Mouse (Mus musculus): ENCODE data around the gene Vav2. TPM values are rescaled to one million over a fixed set of nuclear protein-coding genes. Genes with fewer than 3 reads are reported as not detected.

Vav2 gene
- polyA plus RNA-seq (2012; rRNA removed): 49.1 and 51.1 TPM in 2 replicates

DNA sequence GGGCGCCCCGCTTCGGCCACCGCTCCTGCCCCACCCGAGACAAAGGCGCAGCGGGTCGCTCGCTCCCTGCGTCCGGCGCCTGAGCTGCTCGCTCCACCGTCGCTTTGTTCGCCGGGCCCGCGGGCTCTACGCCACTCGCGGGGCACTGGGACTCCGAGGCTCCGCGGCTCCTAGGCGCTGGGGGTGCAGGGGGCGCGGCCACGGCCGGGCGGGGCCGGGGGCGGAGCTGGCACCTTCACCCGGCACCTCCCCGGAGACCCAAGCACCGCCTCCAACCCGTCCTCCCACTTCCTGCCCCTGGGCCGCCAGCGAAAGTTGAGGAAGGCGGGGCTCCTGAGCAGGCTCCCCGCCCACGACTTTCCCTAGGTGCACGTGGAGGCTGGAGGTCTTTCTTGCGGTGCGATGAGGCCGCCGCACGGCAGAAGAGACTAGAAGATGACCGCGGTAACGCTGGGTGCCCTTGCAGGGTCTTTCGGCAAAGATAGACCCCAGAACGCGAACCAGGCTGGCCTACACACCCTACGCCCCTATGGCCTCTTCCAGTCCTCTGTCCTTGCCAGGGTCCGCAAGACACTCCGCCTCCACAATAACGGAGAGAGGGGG, at the start of gene Vav2:
TSS of gene Vav2 (minus strand) at position 179 of the 603 bp plus-strand sequence.

DNA sequence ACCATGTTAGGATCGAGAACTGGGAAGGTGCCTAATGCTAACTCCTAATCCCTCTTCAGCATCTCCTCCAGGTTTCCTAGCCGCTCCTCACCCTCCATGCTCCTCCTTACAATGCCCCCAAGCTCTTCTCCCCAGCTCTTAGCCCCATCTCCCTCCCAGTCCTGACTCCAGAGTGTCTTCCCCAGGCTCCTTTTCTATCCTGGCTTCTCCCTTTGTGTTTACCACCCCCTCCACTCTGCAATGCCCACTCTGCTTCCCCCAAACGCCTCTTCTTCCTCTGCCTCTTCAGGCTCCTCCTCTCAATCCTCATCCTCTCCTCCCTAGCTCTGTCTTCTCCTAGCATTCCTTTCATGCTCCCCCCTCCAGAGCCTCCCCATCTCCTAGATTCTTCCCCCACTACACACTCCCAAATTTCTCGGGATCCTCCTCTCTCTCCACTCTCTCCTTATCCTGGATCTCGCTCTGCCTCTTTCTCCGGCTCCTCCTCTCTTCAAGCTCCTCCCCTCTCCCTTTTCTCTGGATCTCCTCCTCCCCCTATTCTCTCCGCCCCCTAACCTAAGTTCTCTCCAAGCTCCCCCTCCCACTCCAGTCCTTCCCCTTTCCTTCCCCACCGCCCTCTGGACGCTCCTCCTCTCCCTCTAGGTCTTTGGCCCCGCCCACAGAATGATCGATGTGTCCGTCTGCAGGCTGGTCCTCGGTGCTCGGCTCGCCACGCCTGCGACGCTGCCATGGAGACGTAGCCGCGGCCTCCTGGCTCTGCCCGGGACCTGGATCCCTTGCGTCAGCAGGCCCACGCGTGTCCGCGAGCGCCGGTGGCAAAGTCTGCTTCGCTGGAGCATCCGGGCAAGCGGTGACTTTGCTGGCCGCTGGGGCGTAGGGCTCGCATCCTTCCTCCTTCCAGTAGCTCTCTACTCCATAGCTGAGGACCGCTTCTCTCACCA, 15.2 kb upstream of the Vav2 start, which contains the start of gene Brd3os:
TSS of gene Brd3os (plus strand) at position 558 of the 941 bp plus-strand sequence.

DNA sequence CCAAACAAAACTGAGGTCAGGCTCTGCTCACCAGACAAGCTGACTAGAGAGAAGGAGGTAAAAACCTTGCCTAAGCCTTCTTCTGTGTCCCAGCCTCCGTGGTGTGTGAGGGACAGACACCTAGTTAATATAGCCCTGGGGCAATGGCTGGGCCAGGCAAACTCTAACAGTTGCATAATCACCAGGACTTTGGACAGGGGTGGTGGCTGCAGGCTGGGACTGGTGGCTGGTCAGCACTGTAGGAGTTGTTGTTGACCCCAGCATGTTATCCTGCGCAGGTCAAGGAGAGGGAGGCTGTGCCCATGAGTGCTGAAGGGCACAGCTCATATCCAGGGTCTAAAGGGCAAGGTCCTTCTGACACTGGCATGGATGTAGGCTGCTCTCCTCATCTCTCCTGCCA, 178.6 kb downstream of the Vav2 start, which contains the start of gene Sardh:
TSS of gene Sardh (minus strand) at position 127 of the 400 bp plus-strand sequence.

Other genes with a start within 250 kb of the Vav2 start
- 2.9 and 6.3 TPM in 2 replicates for gene Sardh, start 178.7 kb downstream of the Vav2 start, polyA plus RNA-seq (2012; rRNA removed)
- gene Brd3os, start 15.3 kb upstream of the Vav2 start, polyA plus RNA-seq (2012; rRNA removed): 28.3 and 29.6 TPM in 2 replicates
- 69.1 and 73.2 TPM in 2 replicates for gene Brd3, start 80.6 kb upstream of the Vav2 start, polyA plus RNA-seq (2012; rRNA removed)
- 58.0 and 60.7 TPM in 2 replicates for gene Wdr5, start 88.1 kb upstream of the Vav2 start, polyA plus RNA-seq (2012; rRNA removed)
- gene Rxra, start 249.4 kb upstream of the Vav2 start, polyA plus RNA-seq (2012; rRNA removed): 14.0 and 20.5 TPM in 2 replicates

Data from central nervous system, embryonic 14 days (tissue).